Mouse (Mus musculus) neural tube, embryonic 14.5 days (tissue): Measurements from ENCODE around the gene Cryzl1. TPM values are rescaled to one million over a fixed set of nuclear protein-coding genes. Genes with fewer than 3 reads are reported as not detected.

Experiments used
- ATAC-seq: fragments of 200-750 bp; cut with Nextera tagmentation; 2 replicates; pipeline ENCODE4 v1.8.0; 2017; ENCODE audit warnings: low read depth, mild to moderate bottlenecking, moderate TSS enrichment, moderate library complexity
- H3K27ac ChIP-seq: fragments of 300-500 bp; sonication (generic); 2 replicates; pipeline ENCODE4 v1.5.1; 2014; ENCODE audit warnings: low read depth, mild to moderate bottlenecking, control low read depth, low read length, moderate library complexity, mixed read lengths
- H3K27me3 ChIP-seq: fragments of 300-500 bp; sonication (generic); 2 replicates; pipeline ENCODE4 v1.6.1; 2014; ENCODE audit warnings: low read length; ENCODE audit not compliant: control insufficient read depth, insufficient read depth
- H3K36me3 ChIP-seq: fragments of 300-500 bp; sonication (generic); 2 replicates; pipeline ENCODE4 v1.6.1; 2014; ENCODE audit warnings: low read length, mixed read lengths; ENCODE audit not compliant: control insufficient read depth, insufficient read depth
- H3K4me1 ChIP-seq: fragments of 300-500 bp; sonication (generic); 2 replicates; pipeline ENCODE4 v1.6.1; 2014; ENCODE audit warnings: low read length; ENCODE audit not compliant: control insufficient read depth, insufficient read depth
- H3K4me2 ChIP-seq: fragments of 300-500 bp; sonication (generic); 2 replicates; pipeline ENCODE4 v1.6.1; 2014; ENCODE audit warnings: mild to moderate bottlenecking, low read depth, low read length, control low read depth
- H3K4me3 ChIP-seq: fragments of 300-500 bp; sonication (generic); 2 replicates; pipeline ENCODE4 v1.5.1; 2014; ENCODE audit warnings: low read depth, low read length, control low read depth, mixed read lengths
- H3K9ac ChIP-seq: fragments of 300-500 bp; sonication (generic); replicated peaks from 2 replicates; pipeline ENCODE4 v1.6.1; 2014; ENCODE audit warnings: low read depth, mild to moderate bottlenecking, control low read depth, low read length, mixed read lengths
- H3K9me3 ChIP-seq: fragments of 300-500 bp; sonication (generic); 2 replicates; pipeline ENCODE4 v1.6.1; 2016; ENCODE audit warnings: low read length; ENCODE audit not compliant: control insufficient read depth
- WGBS: fragments of 180-500 bp; shearing (Covaris S2); extraction: QIAGEN DNeasy Blood & Tissue Kit; methylation state at CpG from one replicate; pipeline ENCODE4 v1.1.7; 2014; 5-methylcytosine and 5-hydroxymethylcytosine counted together
- polyA plus RNA-seq: library from polyadenylated mRNA; unstranded; fragments of >200 nt; fragmentation: Nextera tagmentation; extraction: Ambion mirVana; gene quantifications from 2 replicates; pipeline ENCODE4 v1.2.1, GENCODE M21; 2014

Cryzl1 gene
- polyA plus RNA-seq, 1 experiment from 2014 or later = 118 TPM

DNA sequence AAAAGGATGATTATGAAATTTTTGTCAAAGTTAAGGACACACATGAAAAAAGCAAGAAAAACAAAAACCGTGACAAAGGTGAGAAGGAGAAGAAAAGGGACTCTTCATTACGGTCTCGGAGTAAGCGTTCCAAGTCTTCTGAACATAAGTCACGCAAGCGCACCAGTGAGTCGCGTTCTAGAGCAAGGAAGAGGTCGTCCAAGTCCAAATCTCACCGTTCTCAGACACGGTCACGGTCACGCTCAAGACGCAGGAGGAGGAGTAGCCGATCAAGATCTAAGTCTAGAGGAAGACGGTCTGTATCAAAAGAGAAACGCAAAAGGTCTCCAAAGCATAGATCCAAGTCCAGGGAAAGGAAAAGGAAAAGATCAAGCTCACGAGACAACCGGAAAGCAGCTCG is 69.0 kb downstream of the Cryzl1 start:
- ATAC-seq = no peak
- Histone ChIP-seq H3K36me3 (peaks cover 89% of the 10 kb centered on the region), H3K9ac (no peak overlapping the region), H3K4me3 (no peak overlapping the region), H3K4me1 (0 out of 2 replicates have a peak, but pooled peaks cover 3% of the 10 kb centered on the region), H3K27me3 (no peaks in the 10 kb centered on the region), H3K4me2 (no peak overlapping the region), H3K27ac (no peak overlapping the region), H3K9me3 (no peaks in the 10 kb centered on the region)
- WGBS = 98% methylated on average over 20 of the region's 20 CpGs

DNA sequence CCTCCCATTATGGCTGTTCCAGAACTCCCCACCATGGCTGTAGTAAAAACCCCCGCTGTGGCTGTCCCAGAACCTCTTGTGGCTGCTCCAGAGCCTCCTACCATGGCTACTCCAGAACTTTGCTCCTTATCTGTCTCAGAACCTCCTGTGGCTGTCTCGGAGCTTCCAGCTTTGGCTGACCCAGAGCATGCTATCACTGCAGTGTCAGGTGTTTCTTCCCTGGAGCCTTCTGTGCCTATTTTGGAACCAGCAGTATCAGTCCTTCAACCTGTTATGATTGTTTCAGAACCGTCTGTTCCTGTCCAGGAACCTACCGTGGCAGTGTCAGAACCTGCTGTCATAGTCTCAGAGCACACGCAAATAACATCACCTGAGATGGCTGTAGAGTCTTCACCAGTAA is 70.3 kb downstream of the Cryzl1 start:
- H3K4me3 ChIP-seq = no peak overlapping the region
- H3K36me3 ChIP-seq = peaks cover 79% of the 10 kb centered on the region
- no peak for ATAC-seq
- H3K4me2 ChIP-seq = no peak overlapping the region
- H3K27me3 ChIP-seq = no peaks in the 10 kb centered on the region
- H3K9me3 ChIP-seq = no peaks in the 10 kb centered on the region
- 0 out of 2 replicates have a peak, but pooled peaks cover 3% of the 10 kb centered on the region for H3K4me1 ChIP-seq
- H3K9ac ChIP-seq = no peak overlapping the region
- 96% methylated on average over 5 of the region's 5 CpGs for WGBS
- H3K27ac ChIP-seq = no peak overlapping the region

DNA sequence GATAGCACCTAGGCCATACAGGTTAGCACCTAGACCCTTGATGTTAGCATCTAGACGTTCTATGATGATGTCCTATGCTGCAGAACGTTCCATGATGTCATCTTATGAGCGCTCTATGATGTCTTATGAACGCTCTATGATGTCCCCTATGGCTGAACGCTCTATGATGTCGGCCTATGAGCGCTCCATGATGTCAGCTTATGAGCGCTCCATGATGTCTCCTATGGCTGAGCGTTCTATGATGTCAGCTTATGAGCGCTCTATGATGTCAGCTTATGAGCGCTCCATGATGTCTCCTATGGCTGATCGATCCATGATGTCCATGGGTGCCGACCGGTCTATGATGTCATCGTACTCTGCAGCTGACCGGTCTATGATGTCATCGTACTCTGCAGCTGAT is 71.5 kb downstream of the Cryzl1 start:
- Histone ChIP-seq H3K27ac (no peak overlapping the region), H3K4me2 (no peak overlapping the region), H3K9me3 (no peaks in the 10 kb centered on the region), H3K4me1 (0 out of 2 replicates have a peak, but pooled peaks cover 3% of the 10 kb centered on the region), H3K4me3 (no peak overlapping the region), H3K36me3 (peaks cover 73% of the 10 kb centered on the region), H3K27me3 (no peaks in the 10 kb centered on the region), H3K9ac (no peak overlapping the region)
- ATAC-seq = peak; percentile 49
- 98% methylated on average over 17 of the region's 17 CpGs for WGBS

DNA sequence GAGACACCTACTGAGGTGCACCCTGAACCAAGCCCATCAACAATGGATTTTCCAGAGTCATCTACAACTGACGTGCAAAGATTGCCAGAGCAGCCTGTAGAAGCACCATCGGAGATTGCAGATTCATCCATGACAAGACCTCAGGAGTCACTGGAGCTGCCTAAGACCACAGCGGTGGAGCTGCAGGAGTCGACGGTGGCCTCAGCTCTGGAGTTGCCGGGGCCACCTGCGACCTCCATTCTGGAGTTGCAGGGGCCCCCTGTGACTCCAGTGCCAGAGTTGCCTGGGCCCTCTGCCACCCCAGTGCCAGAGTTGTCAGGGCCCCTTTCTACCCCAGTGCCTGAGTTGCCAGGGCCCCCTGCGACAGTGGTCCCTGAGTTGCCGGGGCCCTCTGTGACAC is 73.5 kb downstream of the Cryzl1 start:
- H3K4me3 ChIP-seq = no peak overlapping the region
- 97% methylated on average over 9 of the region's 9 CpGs for WGBS
- H3K27me3 ChIP-seq = no peaks in the 10 kb centered on the region
- H3K9me3 ChIP-seq = no peaks in the 10 kb centered on the region
- no peak overlapping the region for H3K9ac ChIP-seq
- no peak overlapping the region for H3K27ac ChIP-seq
- no peaks in the 10 kb centered on the region for H3K4me1 ChIP-seq
- ATAC-seq = no peak
- peaks cover 67% of the 10 kb centered on the region for H3K36me3 ChIP-seq
- no peak overlapping the region for H3K4me2 ChIP-seq

DNA sequence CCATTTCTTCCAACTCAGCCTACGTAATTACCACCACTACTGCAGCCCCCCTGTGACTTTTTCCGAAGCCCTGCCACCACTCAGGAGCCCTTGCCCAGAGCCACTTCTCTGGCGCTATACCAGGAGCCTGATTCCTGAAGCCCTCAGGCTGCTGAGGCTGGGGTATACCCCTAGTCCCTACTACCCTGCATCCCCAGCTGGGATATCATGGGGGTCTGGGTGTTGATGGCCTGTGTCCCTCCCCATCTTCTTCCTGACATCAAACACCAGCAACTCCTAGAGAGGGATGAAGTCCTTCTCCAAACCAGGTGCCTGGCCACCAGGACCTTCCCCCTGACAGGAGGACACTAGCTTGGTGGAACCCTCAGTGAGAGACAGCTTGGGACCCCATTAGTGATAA is 76.6 kb downstream of the Cryzl1 start:
- H3K4me3 ChIP-seq = no peak overlapping the region
- no peaks in the 10 kb centered on the region for H3K27me3 ChIP-seq
- no peaks in the 10 kb centered on the region for H3K9me3 ChIP-seq
- WGBS = 94% methylated on average over 3 of the region's 3 CpGs
- ATAC-seq = no peak
- no peak overlapping the region for H3K9ac ChIP-seq
- H3K36me3 ChIP-seq = peaks cover 37% of the 10 kb centered on the region
- H3K27ac ChIP-seq = no peak overlapping the region
- H3K4me1 ChIP-seq = peaks cover 7% of the 10 kb centered on the region; the same call in 1 of the 2 replicates
- no peak overlapping the region for H3K4me2 ChIP-seq

DNA sequence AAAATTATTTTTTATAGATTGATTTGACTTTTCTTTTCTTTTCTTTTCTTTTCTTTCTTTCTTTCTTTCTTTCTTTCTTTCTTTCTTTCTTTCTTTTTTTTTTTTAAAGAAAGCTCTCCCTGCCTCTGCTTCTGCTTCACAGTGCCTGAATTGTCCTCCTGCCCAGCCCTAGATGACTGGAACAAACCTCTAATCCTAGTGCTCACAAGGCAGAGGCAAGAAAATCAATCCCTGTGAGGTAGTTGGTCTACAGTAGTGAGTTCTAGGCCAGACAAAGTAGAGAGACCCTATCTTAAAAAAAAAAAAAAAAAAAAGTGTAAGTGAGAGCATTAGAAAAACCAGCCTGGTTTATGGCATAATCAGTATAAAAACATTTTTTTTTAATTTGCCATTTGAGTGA is 79.0 kb downstream of the Cryzl1 start:
- Histone ChIP-seq H3K4me3 (no peak overlapping the region), H3K9me3 (no peaks in the 10 kb centered on the region), H3K9ac (no peak overlapping the region), H3K4me1 (peaks cover 12% of the 10 kb centered on the region), H3K27me3 (no peaks in the 10 kb centered on the region), H3K4me2 (peak overlapping the region; percentile 20; the same call in 1 of the 2 replicates), H3K36me3 (peaks cover 14% of the 10 kb centered on the region; the same call in 1 of the 2 replicates), H3K27ac (no peak overlapping the region)
- ATAC-seq = no peak

DNA sequence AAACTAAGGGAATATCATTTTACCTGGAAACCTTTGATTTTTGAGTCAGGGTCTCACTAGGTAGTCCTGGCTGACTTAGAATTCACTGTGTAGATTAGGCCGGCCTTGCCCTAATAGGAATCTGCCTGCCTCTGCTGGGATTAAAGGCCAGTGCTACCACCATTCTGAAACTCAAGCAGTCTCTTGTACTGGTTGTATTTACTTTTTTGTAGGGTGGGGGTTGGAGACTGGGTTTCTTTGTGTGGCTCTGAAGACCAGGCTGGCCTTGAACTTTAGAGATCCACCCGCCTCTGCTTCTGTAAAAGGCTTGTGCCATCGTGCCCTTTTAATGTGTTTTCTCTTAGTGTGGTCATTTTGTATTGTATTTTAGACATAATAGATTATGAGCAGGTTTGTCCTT is 79.5 kb downstream of the Cryzl1 start:
- peaks cover 13% of the 10 kb centered on the region; the same call in 1 of the 2 replicates for H3K36me3 ChIP-seq
- H3K4me1 ChIP-seq = peaks cover 12% of the 10 kb centered on the region
- ATAC-seq = no peak
- H3K4me3 ChIP-seq = peak overlapping the region; percentile 80
- no peaks in the 10 kb centered on the region for H3K27me3 ChIP-seq
- H3K4me2 ChIP-seq = peak overlapping the region; percentile 87
- H3K9ac ChIP-seq = no peak overlapping the region
- WGBS = 69% methylated on average over 3 of the region's 3 CpGs
- no peak overlapping the region for H3K27ac ChIP-seq
- no peaks in the 10 kb centered on the region for H3K9me3 ChIP-seq

DNA sequence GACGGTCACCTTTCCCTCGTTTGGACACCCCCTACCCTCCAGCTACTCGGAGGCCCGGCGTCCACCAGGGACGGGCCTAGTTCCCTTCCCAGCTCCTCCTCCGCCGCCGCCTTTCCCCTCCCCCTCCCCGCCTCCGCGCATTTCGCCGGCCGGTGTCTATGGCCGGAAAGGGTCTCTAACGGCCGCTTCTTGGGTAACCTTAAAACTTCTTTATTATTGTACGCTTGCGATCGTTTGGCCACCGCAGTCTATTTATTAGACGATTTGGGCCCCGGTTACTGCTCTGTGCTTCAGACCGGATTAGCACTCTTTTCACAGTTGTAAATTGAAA is 80.6 kb downstream of the Cryzl1 start:
- Histone ChIP-seq H3K4me2 (peak overlapping the region; percentile 87), H3K27me3 (no peaks in the 10 kb centered on the region), H3K4me3 (peak overlapping the region; percentile 80), H3K9me3 (no peaks in the 10 kb centered on the region), H3K27ac (peak overlapping the region; percentile 97), H3K4me1 (peaks cover 12% of the 10 kb centered on the region), H3K9ac (peak overlapping the region; percentile 76), H3K36me3 (peaks cover 13% of the 10 kb centered on the region; the same call in 1 of the 2 replicates)
- ATAC-seq = peak; percentile 58
- under 1% methylated on average over 25 of the region's 25 CpGs for WGBS

DNA sequence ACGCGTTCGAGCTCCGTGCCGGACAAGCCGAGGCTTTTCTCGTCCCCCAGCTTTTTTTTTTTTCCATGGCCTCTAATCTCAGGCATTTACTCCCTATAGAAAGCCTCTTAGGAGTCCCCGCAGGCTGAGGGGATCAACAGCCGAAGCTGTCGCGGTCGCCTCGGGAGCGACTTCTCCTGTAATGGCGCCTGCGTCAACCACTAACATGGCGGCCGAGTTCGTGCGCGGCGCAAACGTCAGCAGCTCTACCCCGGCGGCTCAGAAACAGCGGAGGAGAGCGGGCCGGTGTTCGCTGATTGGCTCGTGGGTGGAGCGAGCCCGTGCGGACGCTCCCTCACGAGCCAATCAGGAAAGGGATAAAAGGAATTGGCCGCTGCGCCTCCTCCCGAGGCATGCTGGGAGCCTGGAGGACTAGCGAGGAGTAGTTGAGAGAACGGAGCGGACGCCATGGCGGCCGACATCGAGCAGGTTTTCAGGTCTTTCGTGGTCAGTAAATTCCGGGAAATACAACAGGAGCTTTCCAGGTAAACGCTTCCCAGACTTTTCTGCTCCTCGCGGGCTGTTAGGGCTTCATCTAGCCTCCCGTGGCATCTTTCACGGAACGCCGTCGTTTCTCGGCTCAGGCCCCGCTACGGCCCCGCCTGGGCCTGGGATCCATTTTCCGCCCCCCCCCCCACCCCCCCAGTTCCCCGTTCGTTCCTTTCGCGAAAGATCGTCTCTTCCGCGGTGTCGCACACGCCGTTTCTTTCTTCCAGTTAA is 81.1 kb downstream of the Cryzl1 start, which contains the start of gene Son:
Son (plus strand) TSS at position 46 of the 759 bp plus-strand sequence.
- peak within 1 kb of the TSS; percentile 87 for H3K4me2 ChIP-seq
- peak; percentile 98 for ATAC-seq

More for the DNA sequence above, 81.1 kb downstream of the Cryzl1 start, which contains the start of gene Son:
- Histone ChIP-seq H3K4me1 (peaks cover 12% of the 10 kb centered on the region), H3K4me3 (peak within 1 kb of the TSS; percentile 80), H3K36me3 (peaks cover 12% of the 10 kb centered on the region; the same call in 1 of the 2 replicates), H3K27ac (peak within 1 kb of the TSS; percentile 97), H3K27me3 (no peaks in the 10 kb centered on the region), H3K9me3 (no peaks in the 10 kb centered on the region), H3K9ac (peak within 1 kb of the TSS; percentile 85)
- under 1% methylated on average over 69 of the region's 70 CpGs for WGBS
